Mouse (Mus musculus) heart, embryonic 10.5 days (tissue): ENCODE results near the gene Ccdc163. TPM values are rescaled to one million over a fixed set of nuclear protein-coding genes. Genes with fewer than 3 reads are reported as not detected.
"Not testable (repeated sequence)": the region's sequence is repeated elsewhere in the genome, so short reads cannot be mapped to it uniquely, and the experiment has no call there.

Experiments
- DNase-seq: peaks from one replicate; pipeline ENCODE4 v3.0.0-alpha.2; 2017; ENCODE audit warnings: low spot score
- H3K27ac ChIP-seq: fragments of 300-500 bp; sonication (generic); 2 replicates; pipeline ENCODE4 v1.5.1; 2016; ENCODE audit warnings: mild to moderate bottlenecking
- H3K27me3 ChIP-seq: fragments of 300-500 bp; sonication (generic); 2 replicates; pipeline ENCODE4 v1.6.1; 2016; ENCODE audit warnings: mild to moderate bottlenecking; ENCODE audit not compliant: poor library complexity, insufficient read depth, severe bottlenecking
- H3K36me3 ChIP-seq: fragments of 300-500 bp; sonication (generic); 2 replicates; pipeline ENCODE4 v1.6.1; 2016; ENCODE audit warnings: mild to moderate bottlenecking, moderate library complexity
- H3K4me1 ChIP-seq: fragments of 300-500 bp; sonication (generic); 2 replicates; pipeline ENCODE4 v1.6.1; 2016; ENCODE audit warnings: mild to moderate bottlenecking
- H3K4me3 ChIP-seq: fragments of 300-500 bp; sonication (generic); 2 replicates; pipeline ENCODE4 v1.5.1; 2016; ENCODE audit warnings: mild to moderate bottlenecking, moderate library complexity
- H3K9me3 ChIP-seq: fragments of 300-500 bp; sonication (generic); 2 replicates; pipeline ENCODE4 v1.6.1; 2016; ENCODE audit warnings: mild to moderate bottlenecking, moderate library complexity
- WGBS: fragments of 180-500 bp; shearing (Covaris S2); methylation state at CpG from one replicate; pipeline ENCODE4 v1.1.7; 2016; 5-methylcytosine and 5-hydroxymethylcytosine counted together
- polyA plus RNA-seq: library from polyadenylated mRNA; unstranded; fragments of >200 nt; fragmentation: Nextera tagmentation; extraction: Ambion mirVana; gene quantifications from 2 replicates; pipeline ENCODE4 v1.2.1, GENCODE M21; 2016

The Ccdc163 gene
- 21.2 and 23.2 TPM in 2 replicates for polyA plus RNA-seq

- peaks cover 21% of the 10 kb centered on the region for H3K36me3 ChIP-seq
- no peaks in the 10 kb centered on the region for H3K27me3 ChIP-seq
- WGBS: under 1% methylated on average over 29 of the region's 29 CpGs
- DNase-seq: peak; percentile 99
- peak within 1 kb of the TSS; percentile 74 for H3K4me3 ChIP-seq
- H3K27ac ChIP-seq: peak within 1 kb of the TSS; percentile 90
- H3K9me3 ChIP-seq: no peaks in the 10 kb centered on the region
- peaks cover 18% of the 10 kb centered on the region for H3K4me1 ChIP-seq
Measured at GRCm38 (mm10) chr4:116708201-116708764, at the start of gene Ccdc163, which contains the start of gene Mmachc. Gene Ccdc163 (plus strand): TSS chr4:116708509. Gene Mmachc (minus strand): TSS chr4:116708406.

GRCm38 (mm10) chr4:116659474-116659873 lies 48.8 kb upstream of the Ccdc163 start:
- Histone ChIP-seq H3K36me3 (no peaks in the 10 kb centered on the region), H3K4me3 (no peak overlapping the region), H3K9me3 (no peaks in the 10 kb centered on the region), H3K27ac (no peak overlapping the region), H3K27me3 (no peaks in the 10 kb centered on the region), H3K4me1 (0 out of 2 replicates have a peak, but pooled peaks cover 7% of the 10 kb centered on the region)
- 81% methylated on average over 2 of the region's 2 CpGs for WGBS
- no peak for DNase-seq

GRCm38 (mm10) chr4:116659916-116660315 lies 48.4 kb upstream of the Ccdc163 start:
- not testable (repeated sequence) for H3K27ac ChIP-seq, H3K4me3 ChIP-seq, H3K9me3 ChIP-seq, H3K27me3 ChIP-seq, H3K36me3 ChIP-seq, DNase-seq, H3K4me1 ChIP-seq
- 87% methylated on average over 6 of the region's 6 CpGs for WGBS

GRCm38 (mm10) chr4:116660829-116661228 lies 47.5 kb upstream of the Ccdc163 start:
- no peak overlapping the region for H3K27ac ChIP-seq
- H3K4me3 ChIP-seq: no peak overlapping the region
- no peaks in the 10 kb centered on the region for H3K9me3 ChIP-seq
- H3K4me1 ChIP-seq: 0 out of 2 replicates have a peak, but pooled peaks cover 5% of the 10 kb centered on the region
- no peaks in the 10 kb centered on the region for H3K27me3 ChIP-seq
- no peak for DNase-seq
- no peaks in the 10 kb centered on the region for H3K36me3 ChIP-seq
- 72% methylated on average over 6 of the region's 6 CpGs for WGBS

- WGBS: 88% methylated on average over 1 of the region's 1 CpGs
Measured at GRCm38 (mm10) chr4:116661998-116662397, 46.3 kb upstream of the Ccdc163 start.

GRCm38 (mm10) chr4:116666625-116667024 lies 41.7 kb upstream of the Ccdc163 start:
- Histone ChIP-seq H3K4me1 (no peaks in the 10 kb centered on the region), H3K9me3 (no peaks in the 10 kb centered on the region), H3K36me3 (no peaks in the 10 kb centered on the region), H3K27me3 (no peaks in the 10 kb centered on the region), H3K4me3 (no peak overlapping the region), H3K27ac (no peak overlapping the region)
- WGBS: 51% methylated on average over 4 of the region's 4 CpGs
- no peak for DNase-seq

More at GRCm38 (mm10) chr4:116661998-116662397, 46.3 kb upstream of the Ccdc163 start:
- Histone ChIP-seq H3K27me3 (no peaks in the 10 kb centered on the region), H3K9me3 (no peaks in the 10 kb centered on the region), H3K36me3 (no peaks in the 10 kb centered on the region), H3K4me1 (no peaks in the 10 kb centered on the region), H3K27ac (no peak overlapping the region), H3K4me3 (no peak overlapping the region)
- no peak for DNase-seq

GRCm38 (mm10) chr4:116668145-116668544 lies 40.2 kb upstream of the Ccdc163 start:
- H3K4me3 ChIP-seq: no peak overlapping the region
- 56% methylated on average over 3 of the region's 3 CpGs for WGBS

GRCm38 (mm10) chr4:116669291-116669690 lies 39.0 kb upstream of the Ccdc163 start:
- 63% methylated on average over 2 of the region's 2 CpGs for WGBS
- Histone ChIP-seq H3K4me1 (0 out of 2 replicates have a peak, but pooled peaks cover 3% of the 10 kb centered on the region), H3K27me3 (no peaks in the 10 kb centered on the region), H3K27ac (no peak overlapping the region), H3K36me3 (no peaks in the 10 kb centered on the region), H3K4me3 (no peak overlapping the region), H3K9me3 (no peaks in the 10 kb centered on the region)
- no peak for DNase-seq

More at GRCm38 (mm10) chr4:116668145-116668544, 40.2 kb upstream of the Ccdc163 start:
- Histone ChIP-seq H3K9me3 (no peaks in the 10 kb centered on the region), H3K27me3 (no peaks in the 10 kb centered on the region), H3K27ac (no peak overlapping the region), H3K36me3 (no peaks in the 10 kb centered on the region), H3K4me1 (0 out of 2 replicates have a peak, but pooled peaks cover 3% of the 10 kb centered on the region)
- no peak for DNase-seq

GRCm38 (mm10) chr4:116672785-116673184 lies 35.5 kb upstream of the Ccdc163 start:
- no peaks in the 10 kb centered on the region for H3K27me3 ChIP-seq
- no peaks in the 10 kb centered on the region for H3K36me3 ChIP-seq
- 0 out of 2 replicates have a peak, but pooled peaks cover 3% of the 10 kb centered on the region for H3K4me1 ChIP-seq
- WGBS: 55% methylated on average over 2 of the region's 2 CpGs
- H3K9me3 ChIP-seq: no peaks in the 10 kb centered on the region
- H3K4me3 ChIP-seq: no peak overlapping the region
- no peak overlapping the region for H3K27ac ChIP-seq
- no peak for DNase-seq

GRCm38 (mm10) chr4:116674761-116675160 lies 33.5 kb upstream of the Ccdc163 start:
- H3K27ac ChIP-seq, H3K9me3 ChIP-seq, H3K36me3 ChIP-seq, H3K4me3 ChIP-seq, DNase-seq, H3K27me3 ChIP-seq, H3K4me1 ChIP-seq: not testable (repeated sequence)
- WGBS: 88% methylated on average over 6 of the region's 6 CpGs

- no peaks in the 10 kb centered on the region for H3K36me3 ChIP-seq
- H3K27me3 ChIP-seq: no peaks in the 10 kb centered on the region
- H3K4me3 ChIP-seq: no peak overlapping the region
- 0 out of 2 replicates have a peak, but pooled peaks cover 3% of the 10 kb centered on the region for H3K4me1 ChIP-seq
- 74% methylated on average over 3 of the region's 3 CpGs for WGBS
- no peak overlapping the region for H3K27ac ChIP-seq
- no peak for DNase-seq
- H3K9me3 ChIP-seq: no peaks in the 10 kb centered on the region
Measured at GRCm38 (mm10) chr4:116676027-116676426, 32.3 kb upstream of the Ccdc163 start.

GRCm38 (mm10) chr4:116677808-116678207 lies 30.5 kb upstream of the Ccdc163 start:
- WGBS: 73% methylated on average over 1 of the region's 1 CpGs

GRCm38 (mm10) chr4:116679141-116679540 lies 29.2 kb upstream of the Ccdc163 start:
- WGBS: 65% methylated on average over 5 of the region's 5 CpGs
- Histone ChIP-seq H3K4me3 (no peak overlapping the region), H3K36me3 (no peaks in the 10 kb centered on the region), H3K27me3 (no peaks in the 10 kb centered on the region), H3K9me3 (no peaks in the 10 kb centered on the region), H3K4me1 (no peaks in the 10 kb centered on the region), H3K27ac (no peak overlapping the region)
- no peak for DNase-seq

More at GRCm38 (mm10) chr4:116677808-116678207, 30.5 kb upstream of the Ccdc163 start:
- Histone ChIP-seq H3K36me3 (no peaks in the 10 kb centered on the region), H3K27ac (no peak overlapping the region), H3K9me3 (no peaks in the 10 kb centered on the region), H3K4me3 (no peak overlapping the region), H3K27me3 (no peaks in the 10 kb centered on the region), H3K4me1 (0 out of 2 replicates have a peak, but pooled peaks cover 2% of the 10 kb centered on the region)
- no peak for DNase-seq
